Comparison of ENCODE assay signal across 9 mouse cellular contexts in genomic region chr7:43378226-43378625, GRCm38 (mm10). TPM values are rescaled to one million over a fixed set of nuclear protein-coding genes. Genes with fewer than 3 reads are reported as not detected.
A peak's percentile ranks its signal among the peaks of the same experiment; 100 is the strongest.
DNase-seq lines count a peak whose midpoint lies in the region; ATAC-seq lines count a peak whose summit lies in the region.
"Had no signal": no experiment of that assay in that cellular context is flagged by ENCODE, and none has a peak within 500 bp of the region (broad histone marks: within the 10 kb centered on the region; RNA-seq: fewer than 3 reads in every experiment).

No protein-coding gene starts in this region.

- no peaks in the 10 kb centered on the region for H3K9me3 ChIP-seq in heart, embryonic 11.5 days (replicated peaks; ENCODE audit: control insufficient read depth, low read length)
- H3K9me3 ChIP-seq in embryonic facial prominence, embryonic 14.5 days (ENCODE audit: control insufficient read depth, low read length), result no peaks in the 10 kb centered on the region
- no peaks in the 10 kb centered on the region for H3K9me3 ChIP-seq in midbrain, embryonic 14.5 days (ENCODE audit: control insufficient read depth, low read length)

- ATAC-seq in heart, embryonic 11.5 days (replicated peaks; ENCODE audit: insufficient number of reproducible peaks, low FRiP score, low TSS enrichment), result no peak
- no peak for ATAC-seq in embryonic facial prominence, embryonic 14.5 days (ENCODE audit: low read depth)
- no peak for ATAC-seq in midbrain, embryonic 14.5 days (ENCODE audit: low FRiP score, low TSS enrichment)

- no peaks in the 10 kb centered on the region for H3K36me3 ChIP-seq in heart, embryonic 11.5 days (ENCODE audit: control insufficient read depth, insufficient read depth, low read length)
- no peaks in the 10 kb centered on the region for H3K36me3 ChIP-seq in embryonic facial prominence, embryonic 14.5 days (ENCODE audit: control insufficient read depth, insufficient read depth, low read length)
- H3K36me3 ChIP-seq in midbrain, embryonic 14.5 days (ENCODE audit: control insufficient read depth, insufficient read depth, low read length), result no peaks in the 10 kb centered on the region

- no peak overlapping the region for H3K4me3 ChIP-seq in heart, embryonic 11.5 days (ENCODE audit: low read depth, low read length)
- no peak overlapping the region for H3K4me3 ChIP-seq in embryonic facial prominence, embryonic 14.5 days (ENCODE audit: low read depth, low read length)
- H3K4me3 ChIP-seq in midbrain, embryonic 14.5 days (replicated peaks; ENCODE audit: low read depth, low read length), result no peak overlapping the region
- H3K4me3 ChIP-seq: erythroblast, embryonic 14.5 days had no signal

- H3K9ac ChIP-seq in heart, embryonic 11.5 days (ENCODE audit: low read depth, low read length), result no peak overlapping the region
- no peak overlapping the region for H3K9ac ChIP-seq in embryonic facial prominence, embryonic 14.5 days (ENCODE audit: low read depth, low read length)
- H3K9ac ChIP-seq in midbrain, embryonic 14.5 days (replicated peaks; ENCODE audit: low read length), result no peak overlapping the region

- 17% methylated on average over 5 of the region's 5 CpGs for WGBS in heart, embryonic 11.5 days (ENCODE audit: insufficient replicate concordance)
- WGBS in embryonic facial prominence, embryonic 14.5 days, result 17% methylated on average over 5 of the region's 5 CpGs
- 19% methylated on average over 5 of the region's 5 CpGs for WGBS in midbrain, embryonic 14.5 days

- no peaks in the 10 kb centered on the region for H3K4me1 ChIP-seq in heart, embryonic 11.5 days (ENCODE audit: control insufficient read depth, insufficient read depth, low read length)
- no peaks in the 10 kb centered on the region for H3K4me1 ChIP-seq in embryonic facial prominence, embryonic 14.5 days (ENCODE audit: control insufficient read depth, insufficient read depth, low read length)
- H3K4me1 ChIP-seq in midbrain, embryonic 14.5 days (ENCODE audit: control insufficient read depth, insufficient read depth, low read length), result no peaks in the 10 kb centered on the region

- peak; percentile 13 to 28 for DNase-seq in heart, postnatal 14 days
- peak; percentile 34 for DNase-seq in CD4-positive helper T cell, adult 2 months (ENCODE audit: low read depth, low spot score)
- peak; percentile 82 for DNase-seq in NIH3T3 (ENCODE audit: low read depth)
- peak; percentile 57 for DNase-seq in embryonic facial prominence, embryonic 14.5 days (ENCODE audit: low spot score)
- DNase-seq in layer of hippocampus, adult 11-12 months (ENCODE audit: low spot score), result peak; percentile 60
- DNase-seq in midbrain, embryonic 14.5 days, result peak; percentile 86
- DNase-seq in spleen, adult 12 weeks (ENCODE audit: low spot score), result no peak

- no peak overlapping the region for H3K27ac ChIP-seq in heart, embryonic 11.5 days (ENCODE audit: low read depth, low read length)
- H3K27ac ChIP-seq in embryonic facial prominence, embryonic 14.5 days (replicated peaks; ENCODE audit: low read depth, low read length), result no peak overlapping the region
- no peak overlapping the region for H3K27ac ChIP-seq in midbrain, embryonic 14.5 days (replicated peaks; ENCODE audit: low read depth, low read length)

- intact Hi-C loops in heart, postnatal 14 days (cut with DNase I), result loop anchor here (2.0 kb wide), 1 partner anchor 95 kb away; no protein-coding TSS in a partner anchor

- H3K4me2 ChIP-seq in heart, embryonic 11.5 days, result no peak overlapping the region
- H3K4me2 ChIP-seq in embryonic facial prominence, embryonic 14.5 days (ENCODE audit: low read depth, low read length), result no peak overlapping the region
- H3K4me2 ChIP-seq in midbrain, embryonic 14.5 days (ENCODE audit: low read length), result no peak overlapping the region

- no peaks in the 10 kb centered on the region for H3K27me3 ChIP-seq in heart, embryonic 11.5 days (ENCODE audit: control insufficient read depth, insufficient read depth, low read length)
- H3K27me3 ChIP-seq in embryonic facial prominence, embryonic 14.5 days (replicated peaks; ENCODE audit: control insufficient read depth, insufficient read depth, low read length), result no peaks in the 10 kb centered on the region
- no peaks in the 10 kb centered on the region for H3K27me3 ChIP-seq in midbrain, embryonic 14.5 days (ENCODE audit: control insufficient read depth, insufficient read depth, low read length)

RNA-seq across cellular contexts. Expression of gene Siglecf, which starts 27.1 kb away (rescaled TPM):
- not detected for total RNA-seq in heart, postnatal 14 days (2021)
- polyA plus RNA-seq in heart, embryonic 11.5 days (2014; fragmentation: Nextera tagmentation; extraction: Ambion mirVana), result 0.54 TPM in 1 of 2 replicates, not detected in the other
- polyA plus RNA-seq in embryonic facial prominence, embryonic 14.5 days (2014; fragmentation: Nextera tagmentation; extraction: Ambion mirVana), result 0.32 and 0.37 TPM in 2 replicates
- polyA plus RNA-seq in midbrain, embryonic 14.5 days (2014; fragmentation: Nextera tagmentation; extraction: Ambion mirVana), result 0.16 and 0.21 TPM in 2 replicates
- polyA plus RNA-seq: erythroblast, embryonic 14.5 days had no signal

RNA-seq across cellular contexts. Expression of gene Siglecg, which starts 29.8 kb away (rescaled TPM):
- total RNA-seq in heart, postnatal 14 days (2021), result under 1 TPM; 0.27 to 0.31 TPM
- polyA plus RNA-seq in heart, embryonic 11.5 days (2014; fragmentation: Nextera tagmentation; extraction: Ambion mirVana), result 0.24 TPM in 1 of 2 replicates, not detected in the other
- 0.17 and 0.66 TPM in 2 replicates for polyA plus RNA-seq in embryonic facial prominence, embryonic 14.5 days (2014; fragmentation: Nextera tagmentation; extraction: Ambion mirVana)
- not detected in 2 replicates for polyA plus RNA-seq in midbrain, embryonic 14.5 days (2014; fragmentation: Nextera tagmentation; extraction: Ambion mirVana)
- polyA plus RNA-seq: erythroblast, embryonic 14.5 days had no signal

RNA-seq across cellular contexts. Expression of gene Lim2, which starts 49.2 kb away (rescaled TPM):
- total RNA-seq in heart, postnatal 14 days (2021), result not detected
- not detected in 2 replicates for polyA plus RNA-seq in heart, embryonic 11.5 days (2014; fragmentation: Nextera tagmentation; extraction: Ambion mirVana)
- polyA plus RNA-seq in embryonic facial prominence, embryonic 14.5 days (2014; fragmentation: Nextera tagmentation; extraction: Ambion mirVana), result not detected in 2 replicates
- polyA plus RNA-seq in midbrain, embryonic 14.5 days (2014; fragmentation: Nextera tagmentation; extraction: Ambion mirVana), result not detected in 2 replicates
- polyA plus RNA-seq: erythroblast, embryonic 14.5 days had no signal

RNA-seq across cellular contexts. Expression of gene Nkg7, which starts 58.6 kb away (rescaled TPM):
- total RNA-seq in heart, postnatal 14 days (2021), result not detected
- 0.82 TPM in 1 of 2 replicates, not detected in the other for polyA plus RNA-seq in heart, embryonic 11.5 days (2014; fragmentation: Nextera tagmentation; extraction: Ambion mirVana)
- 1.3 and 1.8 TPM in 2 replicates for polyA plus RNA-seq in embryonic facial prominence, embryonic 14.5 days (2014; fragmentation: Nextera tagmentation; extraction: Ambion mirVana)
- not detected in 2 replicates for polyA plus RNA-seq in midbrain, embryonic 14.5 days (2014; fragmentation: Nextera tagmentation; extraction: Ambion mirVana)
- polyA plus RNA-seq: erythroblast, embryonic 14.5 days had no signal
